Mouse (Mus musculus): ENCODE results near the gene Gmfb. TPM values are rescaled to one million over a fixed set of nuclear protein-coding genes. Genes with fewer than 3 reads are reported as not detected.

Gmfb gene
- 28.2 TPM for polyA plus RNA-seq (2014; fragmentation: Illumina TruSeq; extraction: RNeasy Lipid Tissue Mini Kit (QIAGEN cat#74804); ENCODE audit: low read depth, low replicate concordance)

GRCm38 (mm10) chr14:46821873-46822716 lies at the start of gene Gmfb:
TSS of gene Gmfb (minus strand) at chr14:46822242.

GRCm38 (mm10) chr14:46831837-46832333 lies 9.8 kb upstream of the Gmfb start, which contains the start of gene Cgrrf1:
TSS of gene Cgrrf1 (plus strand) at chr14:46832125.

GRCm38 (mm10) chr14:46787787-46788504 lies 34.1 kb downstream of the Gmfb start, which contains the start of gene Cnih1:
TSS of gene Cnih1 (minus strand) at chr14:46788411.

GRCm38 (mm10) chr14:46760355-46761029 lies 61.5 kb downstream of the Gmfb start, which contains the start of gene Cdkn3:
TSS of gene Cdkn3 (plus strand) at chr14:46760541.

Other genes with a start within 250 kb of the Gmfb start
- not detected for gene Cdkn3, start 61.7 kb downstream of the Gmfb start, polyA plus RNA-seq (2014; fragmentation: Illumina TruSeq; extraction: RNeasy Lipid Tissue Mini Kit (QIAGEN cat#74804); ENCODE audit: low read depth, low replicate concordance)
- gene Cnih1, start 33.8 kb downstream of the Gmfb start, polyA plus RNA-seq (2014; fragmentation: Illumina TruSeq; extraction: RNeasy Lipid Tissue Mini Kit (QIAGEN cat#74804); ENCODE audit: low read depth, low replicate concordance) = 60.8 TPM
- 45.0 TPM for gene Cgrrf1, start 9.9 kb upstream of the Gmfb start, polyA plus RNA-seq (2014; fragmentation: Illumina TruSeq; extraction: RNeasy Lipid Tissue Mini Kit (QIAGEN cat#74804); ENCODE audit: low read depth, low replicate concordance)
- 30.3 TPM for gene Samd4, start 60.6 kb upstream of the Gmfb start, polyA plus RNA-seq (2014; fragmentation: Illumina TruSeq; extraction: RNeasy Lipid Tissue Mini Kit (QIAGEN cat#74804); ENCODE audit: low read depth, low replicate concordance)

All from heart, adult 10 weeks (tissue).